Mouse (Mus musculus): ENCODE measurements around the gene Per2. TPM values are rescaled to one million over a fixed set of nuclear protein-coding genes. Genes with fewer than 3 reads are reported as not detected.

Per2 gene
- total RNA-seq, 2 experiments from 2014 or later: 8.4 to 10.7 TPM

DNA sequence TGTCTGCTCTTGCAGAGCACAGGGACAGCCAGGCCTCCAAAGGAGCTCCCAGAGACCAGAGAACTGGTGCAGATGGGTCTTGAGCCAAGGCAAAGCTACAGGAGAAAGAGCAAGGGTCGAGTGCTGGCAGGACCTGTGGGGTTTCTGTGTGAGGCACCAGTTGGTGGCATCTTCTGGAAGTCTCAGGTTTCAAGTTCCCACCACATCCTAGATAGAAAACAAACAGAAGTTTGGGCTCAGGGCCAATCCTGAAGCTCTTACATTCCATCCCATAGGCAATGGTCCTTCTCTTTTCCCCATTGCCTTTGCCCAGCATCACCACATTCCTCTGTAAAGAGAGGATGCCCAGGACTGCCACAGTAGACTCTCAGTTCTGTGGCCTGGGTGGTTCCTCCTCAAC, 54.1 kb downstream of the Per2 start:
- DNase-seq: no peak
- intact Hi-C loops (cut with DNase I): no loop called here

DNA sequence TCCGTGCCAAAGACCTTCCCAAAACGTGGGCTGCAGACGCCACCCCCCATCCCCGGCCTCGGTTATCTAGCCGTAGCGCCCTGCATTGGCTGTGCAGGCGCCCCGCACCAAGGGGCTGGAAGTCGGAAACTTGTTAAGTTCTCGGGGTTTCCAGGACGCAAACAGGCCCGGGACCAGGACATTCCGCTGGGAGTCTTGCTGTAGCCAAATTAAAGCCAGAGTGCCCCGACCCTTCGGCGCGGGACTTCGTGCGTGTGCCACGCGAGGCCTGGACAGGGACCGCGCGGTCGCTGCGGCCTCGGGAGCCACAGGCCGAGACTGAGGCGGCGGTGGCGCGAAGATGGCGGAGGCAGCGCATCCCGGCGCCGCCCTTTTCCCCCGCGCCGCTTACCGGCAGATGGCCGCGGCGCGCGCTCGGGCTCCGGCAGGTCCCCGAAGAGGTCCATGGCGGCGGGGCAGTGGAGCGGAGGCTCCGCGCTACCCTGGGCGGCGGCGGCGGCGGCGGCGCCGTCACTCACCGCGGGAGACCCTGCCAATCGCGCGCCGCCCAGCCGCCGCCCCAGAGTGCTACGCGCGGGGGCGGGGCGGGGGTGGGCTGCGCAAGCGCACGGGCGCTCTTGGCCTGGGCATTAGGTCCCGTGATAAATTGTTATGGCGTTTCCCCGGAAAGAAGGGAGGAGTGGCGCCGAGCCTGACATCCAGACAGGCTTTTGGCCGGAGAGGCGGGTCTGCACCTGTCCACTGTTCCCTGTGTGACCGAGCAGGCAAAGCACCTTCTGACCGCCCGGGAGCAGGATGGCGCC, 60.7 kb downstream of the Per2 start, which contains the start of gene Ilkap:
TSS of gene Ilkap (minus strand) at position 556 of the 803 bp plus-strand sequence.
- intact Hi-C loops (cut with DNase I): no loop called here
- peak; percentile 88 for DNase-seq

DNA sequence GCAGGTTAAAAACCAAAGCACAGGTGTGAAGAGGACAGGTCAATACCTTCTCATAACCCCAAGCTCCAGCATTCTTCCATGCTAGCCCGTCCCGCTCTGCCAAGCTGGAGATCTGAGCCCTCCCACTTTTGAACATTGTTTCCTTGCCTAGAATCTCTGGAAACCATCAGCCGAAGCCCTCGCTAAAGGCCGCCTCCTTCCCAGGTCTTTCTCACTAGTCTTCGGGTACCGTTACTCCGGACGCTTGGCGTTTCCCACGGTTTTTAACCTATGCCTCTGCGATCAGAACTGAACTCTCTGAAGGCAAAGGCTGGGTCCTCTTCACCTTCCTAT, 61.2 kb downstream of the Per2 start:
- no peak for DNase-seq
- intact Hi-C loops (cut with DNase I): no loop called here

DNA sequence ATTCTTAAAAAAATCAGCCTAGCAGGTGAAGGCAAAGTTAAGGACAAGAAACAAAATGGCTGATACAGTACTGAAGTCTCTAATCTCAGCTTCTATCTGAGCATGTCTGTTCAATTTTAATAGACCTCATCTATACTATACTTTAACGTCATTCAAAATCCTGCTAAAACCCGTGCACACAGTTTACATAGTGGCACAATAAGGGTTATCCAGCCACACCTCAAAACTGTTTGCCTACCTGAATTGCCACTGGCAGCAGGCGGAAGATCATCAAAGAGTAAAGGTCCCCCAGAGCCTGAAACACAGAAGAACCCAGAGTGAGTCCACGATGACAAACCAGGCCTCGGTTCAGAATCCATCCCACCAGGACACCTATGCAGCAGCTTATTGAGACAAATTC, 68.8 kb downstream of the Per2 start:
- intact Hi-C loops (cut with DNase I): no loop called here
- no peak for DNase-seq

DNA sequence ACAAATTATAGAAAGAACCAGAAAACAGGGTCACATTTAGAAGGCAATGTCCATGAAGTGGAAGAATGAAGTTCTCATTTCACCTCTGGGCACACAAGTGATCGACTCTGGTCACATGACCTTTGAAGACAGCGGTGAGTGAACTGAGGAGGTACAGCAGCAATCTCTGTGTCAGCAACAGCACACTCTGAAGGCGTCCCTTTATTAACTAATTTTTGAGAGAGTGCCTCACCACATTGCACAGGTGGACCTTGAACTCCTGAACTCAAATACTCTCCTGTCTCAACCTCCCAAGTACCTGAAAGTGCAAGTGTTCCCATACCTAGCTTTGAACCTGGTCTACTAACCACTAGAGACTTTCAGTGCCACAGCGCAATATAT, 78.0 kb downstream of the Per2 start:
- no peak for DNase-seq
- intact Hi-C loops (cut with DNase I): no loop called here

DNA sequence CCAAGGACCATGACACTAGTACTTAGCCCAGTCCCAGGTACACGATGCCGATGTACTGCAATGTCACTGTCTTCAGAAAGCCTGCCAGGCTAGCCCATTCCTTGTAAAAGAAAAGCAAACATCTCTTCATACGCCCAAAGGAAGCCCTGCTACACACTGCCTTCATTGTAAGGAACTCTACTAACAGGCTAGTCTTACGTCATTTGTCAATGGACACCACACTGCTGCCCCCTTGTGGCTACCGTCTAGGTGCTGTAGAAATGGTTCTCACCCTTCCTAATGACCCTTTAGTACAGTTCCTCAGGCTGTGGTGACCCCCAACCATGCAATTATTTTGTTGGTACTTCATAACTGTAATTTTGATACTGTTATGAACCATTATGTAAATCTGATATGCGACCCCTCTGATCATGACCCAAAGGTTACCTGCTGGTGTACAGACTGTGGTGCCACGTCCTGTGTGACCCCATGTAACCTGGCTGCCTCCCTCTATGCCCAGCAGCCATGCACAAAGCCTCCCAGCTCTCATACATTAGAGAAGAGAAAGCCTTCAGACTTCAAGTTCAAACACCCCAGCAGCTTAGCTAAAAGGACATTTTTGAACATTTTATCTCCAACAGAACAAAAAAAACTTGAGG, 78.6 kb downstream of the Per2 start:
- intact Hi-C loops (cut with DNase I): no loop called here
- peak; percentile 86 for DNase-seq

DNA sequence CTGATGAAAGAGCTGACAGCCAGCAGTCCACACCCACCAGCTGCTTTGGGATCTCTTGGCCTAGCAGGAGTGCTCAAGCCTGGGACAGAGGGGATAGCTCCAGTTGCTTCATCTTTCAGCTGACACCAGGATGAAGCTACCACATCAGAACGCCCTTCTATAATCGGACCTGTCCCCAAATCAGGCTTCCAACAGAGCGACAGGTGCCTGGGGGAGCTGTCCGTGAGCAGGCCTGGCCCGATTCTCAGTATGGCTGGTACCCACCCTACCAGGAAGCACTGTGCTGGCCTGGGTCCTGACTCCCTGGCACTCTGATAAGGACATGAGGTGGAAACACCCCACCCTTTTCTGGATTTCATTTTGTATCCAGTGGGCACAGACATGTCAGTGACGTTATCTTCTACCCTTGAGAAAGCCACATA, 85.7 kb downstream of the Per2 start:
- intact Hi-C loops (cut with DNase I): no loop called here
- no peak for DNase-seq

DNA sequence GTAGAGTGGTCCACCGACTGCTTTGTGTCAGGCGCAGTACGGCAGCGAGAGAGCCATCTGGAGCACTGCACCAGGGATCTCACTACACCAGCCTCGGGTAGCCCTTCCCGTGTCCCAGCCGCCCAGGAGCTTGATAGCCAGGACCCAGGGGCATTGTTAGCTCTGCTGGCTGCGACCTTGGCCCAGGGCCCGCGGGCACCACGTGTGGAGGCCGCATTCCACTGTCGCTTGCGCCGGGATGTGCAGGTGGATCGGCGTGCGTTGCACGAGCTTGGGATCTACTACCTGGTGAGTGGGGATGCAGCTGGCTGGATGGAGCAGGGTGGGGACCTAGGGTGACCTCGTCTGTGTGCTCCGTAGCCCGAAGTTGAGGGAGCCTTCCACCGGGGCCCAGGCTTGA, 89.1 kb downstream of the Per2 start:
- intact Hi-C loops (cut with DNase I): no loop called here

DNA sequence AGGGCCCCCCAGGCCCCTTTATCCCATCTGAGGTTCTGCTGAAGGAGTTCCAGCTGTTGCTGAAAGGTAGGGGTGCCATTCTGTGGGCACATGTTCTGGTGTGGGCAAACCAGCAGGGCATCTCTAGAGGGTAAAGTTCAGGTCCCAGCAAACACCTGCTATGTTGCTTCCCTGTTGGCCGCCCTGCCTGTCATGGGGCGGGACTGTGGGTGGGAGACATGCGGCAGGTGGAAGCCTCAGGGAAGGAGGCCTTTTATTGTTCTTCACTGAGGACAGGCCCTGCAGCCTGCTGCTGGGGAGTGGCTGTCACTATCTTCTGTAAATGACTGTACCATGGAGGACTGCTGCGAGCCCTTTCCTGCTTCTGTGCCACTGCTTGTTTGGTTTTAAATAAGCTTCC, 89.7 kb downstream of the Per2 start:
- DNase-seq: no peak
- intact Hi-C loops (cut with DNase I): no loop called here

More for the DNA sequence above, 89.1 kb downstream of the Per2 start:
- DNase-seq: no peak

DNA sequence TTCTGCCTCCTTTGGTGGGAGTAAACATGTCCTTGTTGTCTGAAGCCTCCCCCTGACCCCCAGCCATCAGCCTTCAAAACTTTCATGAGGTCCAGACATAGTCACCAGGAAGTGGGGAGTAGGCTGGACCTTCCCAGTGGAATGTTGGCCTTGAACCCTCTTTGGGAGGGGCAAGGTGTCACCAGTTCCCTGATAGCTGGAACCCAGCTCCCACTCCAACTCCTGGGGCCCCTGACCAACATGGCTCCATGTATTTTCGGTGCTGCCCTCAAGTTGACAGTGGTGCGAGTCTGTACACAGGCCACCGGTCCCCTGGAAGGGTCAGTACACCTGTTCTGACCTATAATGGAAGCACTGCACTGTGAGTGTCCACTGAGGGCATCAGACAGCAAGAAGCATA, 91.8 kb downstream of the Per2 start:
- no peak for DNase-seq
- intact Hi-C loops (cut with DNase I): no loop called here

DNA sequence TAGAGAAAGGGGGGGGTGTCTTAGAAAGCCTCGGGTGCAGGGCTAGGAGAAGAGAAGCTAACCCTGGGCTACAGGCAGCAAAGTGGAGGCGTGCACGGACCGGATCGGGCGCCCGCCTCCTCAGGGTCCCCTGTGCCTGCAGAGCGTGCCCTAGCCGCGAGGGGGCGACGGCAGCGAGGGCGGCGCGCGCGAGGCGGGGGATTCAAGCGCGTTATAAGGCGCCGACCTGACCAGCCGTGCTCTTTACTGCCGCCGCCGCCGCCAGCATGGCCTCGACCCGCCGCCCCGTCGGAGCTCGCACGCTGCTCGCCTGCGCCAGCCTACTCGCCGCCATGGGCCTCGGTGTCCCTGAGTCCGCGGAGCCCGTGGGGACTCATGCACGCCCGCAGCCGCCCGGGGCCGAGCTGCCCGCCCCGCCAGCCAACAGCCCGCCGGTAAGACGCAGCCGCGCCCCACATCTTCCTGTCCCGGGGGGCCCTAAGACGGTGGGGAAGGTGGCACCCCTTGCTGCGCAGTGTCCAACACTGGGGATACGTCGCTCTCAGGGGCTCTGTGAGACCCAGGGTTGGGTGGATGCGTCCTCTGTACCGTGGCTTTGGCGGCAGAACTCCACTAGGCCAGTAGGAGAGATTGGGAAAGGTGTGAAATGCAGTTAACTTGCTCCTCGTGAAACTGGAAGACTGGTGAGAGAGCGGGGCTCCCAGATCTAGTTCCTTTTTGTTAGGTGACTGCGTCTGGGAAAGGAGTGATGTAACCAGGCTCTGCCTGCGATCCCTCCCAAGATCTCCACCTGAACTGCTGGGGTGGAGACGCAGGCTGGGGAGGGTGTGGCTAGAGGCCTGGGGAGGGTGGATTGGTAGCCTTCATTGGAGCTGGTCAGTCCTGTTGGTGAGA, 92.7 kb downstream of the Per2 start, which contains the start of gene Erfe:
TSS of gene Erfe (plus strand) at position 216 of the 894 bp plus-strand sequence.
- DNase-seq: peak; percentile 61
- intact Hi-C loops (cut with DNase I): no loop called here

Other genes starting within 250 kb of the Per2 start
- 10 to 100 TPM; 44.5 to 48.4 TPM for gene Ube2f, start 209.0 kb downstream of the Per2 start, total RNA-seq (2021)
- 10 to 100 TPM in 1 of 2 experiments, 1 to 10 TPM in 1; 9.2 to 11.3 TPM for gene Scly, start 161.0 kb downstream of the Per2 start, total RNA-seq (2021)
- under 1 TPM in 1 of 2 experiments, not detected in 1; 0.14 TPM for gene Espnl, start 137.2 kb downstream of the Per2 start, total RNA-seq (2021)
- gene Klhl30, start 108.3 kb downstream of the Per2 start, total RNA-seq (2021): not detected
- under 1 TPM; 0.22 to 0.32 TPM for gene Erfe, start 92.9 kb downstream of the Per2 start, total RNA-seq (2021)
- gene Ilkap, start 60.5 kb downstream of the Per2 start, total RNA-seq (2021): 10 to 100 TPM; 84.7 to 89.3 TPM
- 10 to 100 TPM; 61.6 to 65.6 TPM for gene Hes6, start 45.3 kb downstream of the Per2 start, total RNA-seq (2021)
- 10 to 100 TPM; 15.4 to 16.1 TPM for gene Traf3ip1, start 35.3 kb upstream of the Per2 start, total RNA-seq (2021)
- 10 to 100 TPM; 30.4 to 34.6 TPM for gene Asb1, start 81.2 kb upstream of the Per2 start, total RNA-seq (2021)